In the genomic region with DNA sequence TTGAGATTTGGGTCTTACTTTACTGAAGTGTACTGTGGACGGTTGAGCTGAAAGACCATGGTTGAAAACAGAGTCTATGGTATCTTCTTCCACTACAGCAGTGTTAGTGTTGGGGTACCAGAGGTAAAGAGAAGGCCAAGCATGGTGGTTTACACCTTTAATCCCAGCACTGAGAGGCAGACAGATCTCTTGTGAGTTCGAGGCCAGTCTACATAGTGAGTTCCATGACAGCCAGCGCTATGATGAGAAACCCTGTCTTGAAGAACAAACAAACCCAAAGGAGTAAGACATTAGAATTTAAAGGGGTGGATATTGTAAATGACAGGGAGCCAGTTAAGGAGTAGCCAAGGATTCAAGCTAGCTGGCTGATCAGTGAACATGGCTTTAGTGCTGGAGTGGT, we compare ENCODE assay signal across 9 mouse cellular contexts. TPM values are rescaled to one million over a fixed set of nuclear protein-coding genes. Genes with fewer than 3 reads are reported as not detected.
A peak's percentile ranks its signal among the peaks of the same experiment; 100 is the strongest.
DNase-seq lines count a peak whose midpoint lies in the region; ATAC-seq and TF ChIP-seq lines count a peak whose summit lies in the region.
"Had no signal": no experiment of that assay in that cellular context is flagged by ENCODE, and none has a peak within 500 bp of the region (broad histone marks: within the 10 kb centered on the region; RNA-seq: fewer than 3 reads in every experiment).

No protein-coding gene starts in this region.

- peak overlapping the region; percentile 94; the same call in 1 of the 2 replicates for H3K27ac ChIP-seq in heart, embryonic 15.5 days
- H3K27ac ChIP-seq in ES-E14 (ENCODE audit: insufficient read depth, low read depth, low read length, poor library complexity, severe bottlenecking): peak overlapping the region; percentile 83; the same call in 1 of the 2 replicates
- H3K27ac ChIP-seq in forebrain, postnatal 0 days (ENCODE audit: low read depth, low read length): peak overlapping the region; percentile 93
- H3K27ac ChIP-seq in liver, postnatal 0 days (ENCODE audit: low read depth): peak overlapping the region; percentile 87

- DNase-seq in heart, postnatal 14 days: no peak
- no peak for DNase-seq in ES-E14 (ENCODE audit: low read depth, low spot score)
- no peak for DNase-seq in forebrain, postnatal 0 days
- no peak for DNase-seq in liver, postnatal 0 days
- no peak for DNase-seq in adrenal gland, adult 8-10 months
- DNase-seq in ovary, postnatal 36 days (ENCODE audit: low spot score): no peak
- no peak for DNase-seq in urinary bladder, postnatal 36 days (ENCODE audit: low spot score in 2 of 2)
- DNase-seq: left cerebral cortex, postnatal 4 days had no signal

- no peak for ATAC-seq in heart, embryonic 15.5 days (replicated peaks; ENCODE audit: insufficient number of reproducible peaks, insufficient read depth, low FRiP score, low read depth)
- ATAC-seq in forebrain, postnatal 0 days: no peak
- no peak for ATAC-seq in liver, postnatal 0 days

- H3K36me3 ChIP-seq in heart, embryonic 15.5 days: peaks cover 6% of the 10 kb centered on the region
- H3K36me3 ChIP-seq in ES-E14 (ENCODE audit: control insufficient read depth, insufficient read depth, low read length, poor library complexity, severe bottlenecking): peaks cover 6% of the 10 kb centered on the region
- peaks cover 7% of the 10 kb centered on the region for H3K36me3 ChIP-seq in forebrain, postnatal 0 days (ENCODE audit: insufficient read depth)
- peaks cover 1% of the 10 kb centered on the region; the same call in 1 of the 2 replicates for H3K36me3 ChIP-seq in liver, postnatal 0 days (replicated peaks; ENCODE audit: insufficient read depth, low read length)

- H3K4me2 ChIP-seq in heart, embryonic 15.5 days: peak overlapping the region; percentile 67
- H3K4me2 ChIP-seq in forebrain, postnatal 0 days (ENCODE audit: low read depth): peak overlapping the region; percentile 50
- peak overlapping the region; percentile 73 for H3K4me2 ChIP-seq in liver, postnatal 0 days (ENCODE audit: low read depth, low read length)

- no peak for TF ChIP-seq CTCF in forebrain, postnatal 0 days (IDR thresholded peaks at IDR 0.05; ENCODE audit: low read depth)
- TF ChIP-seq CTCF in liver, postnatal 0 days (IDR thresholded peaks at IDR 0.05; ENCODE audit: low read depth): no peak

- no peak for TF ChIP-seq EP300 in liver, postnatal 0 days (IDR thresholded peaks at IDR 0.05; ENCODE audit: low read depth)

- no peaks in the 10 kb centered on the region for H3K27me3 ChIP-seq in heart, embryonic 15.5 days
- no peaks in the 10 kb centered on the region for H3K27me3 ChIP-seq in forebrain, postnatal 0 days (ENCODE audit: insufficient read depth, low read length)
- H3K27me3 ChIP-seq in liver, postnatal 0 days (ENCODE audit: insufficient read depth, low read length): no peaks in the 10 kb centered on the region

- H3K4me1 ChIP-seq in heart, embryonic 15.5 days (replicated peaks): peaks cover 15% of the 10 kb centered on the region
- H3K4me1 ChIP-seq in ES-E14 (ENCODE audit: control insufficient read depth in 2 of 2, insufficient read depth in 2 of 2, low read length in 2 of 2, poor library complexity in 1 of 2): peaks cover 0 to 7% of the 10 kb centered on the region in 2 experiments; a peak in 2 of 4 replicates
- H3K4me1 ChIP-seq in forebrain, postnatal 0 days (ENCODE audit: insufficient read depth): peaks cover 7% of the 10 kb centered on the region
- H3K4me1 ChIP-seq in liver, postnatal 0 days (ENCODE audit: insufficient read depth): peaks cover 13% of the 10 kb centered on the region

- in situ Hi-C loops in ES-E14 (cut with MboI; ENCODE audit: low sequenced_read_pairs in 2 of 2, unreplicated experiment in 2 of 2): no loop called here

- intact Hi-C loops in heart, postnatal 14 days (cut with DNase I): no loop called here

- H3K9me3 ChIP-seq in heart, embryonic 15.5 days (replicated peaks): no peaks in the 10 kb centered on the region
- no peaks in the 10 kb centered on the region for H3K9me3 ChIP-seq in ES-E14 (ENCODE audit: control insufficient read depth, insufficient read depth, low read depth, low read length)
- no peaks in the 10 kb centered on the region for H3K9me3 ChIP-seq in forebrain, postnatal 0 days (ENCODE audit: low read length)
- H3K9me3 ChIP-seq in liver, postnatal 0 days (ENCODE audit: low read length): no peaks in the 10 kb centered on the region

- 63% methylated on average over 3 of the region's 3 CpGs for WGBS in heart, embryonic 15.5 days
- whole genome bisulfite sequencing in forebrain, postnatal 0 days: 64% methylated on average over 3 of the region's 3 CpGs
- 57% methylated on average over 3 of the region's 3 CpGs for whole genome bisulfite sequencing in liver, postnatal 0 days (ENCODE audit: insufficient replicate concordance)

- H3K9ac ChIP-seq in heart, embryonic 15.5 days: peak overlapping the region; percentile 65
- peak overlapping the region; percentile 91 for H3K9ac ChIP-seq in ES-E14 (ENCODE audit: insufficient read depth, low read depth, low read length, poor library complexity, severe bottlenecking)
- H3K9ac ChIP-seq in forebrain, postnatal 0 days: peak overlapping the region; percentile 90
- H3K9ac ChIP-seq in liver, postnatal 0 days (replicated peaks): peak overlapping the region; percentile 73

- peak overlapping the region; percentile 63 for H3K4me3 ChIP-seq in heart, embryonic 15.5 days
- H3K4me3 ChIP-seq in ES-E14 (ENCODE audit: insufficient read depth in 1 of 2, low read depth in 1 of 2, low read length in 2 of 2, poor library complexity in 1 of 2, severe bottlenecking in 1 of 2): peak overlapping the region; percentile 77 to 94
- H3K4me3 ChIP-seq in forebrain, postnatal 0 days (ENCODE audit: low read depth, low read length): peak overlapping the region; percentile 68
- peak overlapping the region; percentile 65 for H3K4me3 ChIP-seq in liver, postnatal 0 days (ENCODE audit: low read depth, low read length)

TF ChIP-seq in ES-E14, 5 proteins besides CTCF, POLR2A, EP300 and RAD21:
- TF ChIP-seq ZC3H11A (IDR thresholded peaks at IDR 0.05; ENCODE audit: borderline replicate concordance, low read depth, low read length) (no peak), MAFK (IDR thresholded peaks at IDR 0.05; ENCODE audit: insufficient read depth, low read depth, low read length) (no peak), ZNF384 (IDR thresholded peaks at IDR 0.05; ENCODE audit: low read depth, low read length) (no peak), CHD2 (IDR thresholded peaks at IDR 0.05; ENCODE audit: low read depth, low read length) (no peak), HCFC1 (IDR thresholded peaks at IDR 0.05; ENCODE audit: borderline replicate concordance, insufficient read depth, low read length) (no peak)

RNA-seq across cellular contexts. Expression of a gene that starts 1.0 kb away (rescaled TPM):
- 38.3 and 47.5 TPM in 2 replicates for polyA plus RNA-seq in heart, embryonic 15.5 days (2015; fragmentation: Nextera tagmentation; extraction: Ambion mirVana)
- total RNA-seq in heart, postnatal 14 days (2021): 10 to 100 TPM; 13.1 to 16.5 TPM
- 50.9 and 79.5 TPM in 2 replicates for total RNA-seq in ES-E14 (2012; rRNA removed)
- total RNA-seq in forebrain, postnatal 0 days (2014; rRNA removed): 51.0 and 63.6 TPM in 2 replicates
- 41.0 and 47.1 TPM in 2 replicates for polyA plus RNA-seq in forebrain, postnatal 0 days (2015; fragmentation: Nextera tagmentation; extraction: Ambion mirVana)
- polyA plus RNA-seq in liver, postnatal 0 days (2015; fragmentation: Nextera tagmentation; extraction: Ambion mirVana): 7.4 and 7.6 TPM in 2 replicates
- 10 to 100 TPM; 30.7 to 46.1 (median 39.2) TPM for total RNA-seq in adrenal gland, adult 8-10 months (2022)

RNA-seq across cellular contexts. Expression of a gene that starts 8.5 kb away (rescaled TPM):
- polyA plus RNA-seq in heart, embryonic 15.5 days (2015; fragmentation: Nextera tagmentation; extraction: Ambion mirVana): 14.9 and 18.7 TPM in 2 replicates
- 1 to 10 TPM; 7.6 to 7.7 TPM for total RNA-seq in heart, postnatal 14 days (2021)
- total RNA-seq in ES-E14 (2012; rRNA removed): 119 and 149 TPM in 2 replicates
- 22.9 and 29.7 TPM in 2 replicates for total RNA-seq in forebrain, postnatal 0 days (2014; rRNA removed)
- 9.8 and 14.2 TPM in 2 replicates for polyA plus RNA-seq in forebrain, postnatal 0 days (2015; fragmentation: Nextera tagmentation; extraction: Ambion mirVana)
- 8.9 and 10.6 TPM in 2 replicates for polyA plus RNA-seq in liver, postnatal 0 days (2015; fragmentation: Nextera tagmentation; extraction: Ambion mirVana)
- total RNA-seq in adrenal gland, adult 8-10 months (2022): 10 to 100 TPM; 33.9 to 48.4 (median 40.5) TPM

RNA-seq across cellular contexts. Expression of a gene that starts 28.7 kb away (rescaled TPM):
- polyA plus RNA-seq in heart, embryonic 15.5 days (2015; fragmentation: Nextera tagmentation; extraction: Ambion mirVana): 64.3 and 92.4 TPM in 2 replicates
- total RNA-seq in heart, postnatal 14 days (2021): 1 to 10 TPM; 3.6 to 8.1 TPM
- total RNA-seq in ES-E14 (2012; rRNA removed): 71.7 and 81.1 TPM in 2 replicates
- 8.5 and 12.5 TPM in 2 replicates for total RNA-seq in forebrain, postnatal 0 days (2014; rRNA removed)
- 11.5 and 13.9 TPM in 2 replicates for polyA plus RNA-seq in forebrain, postnatal 0 days (2015; fragmentation: Nextera tagmentation; extraction: Ambion mirVana)
- polyA plus RNA-seq in liver, postnatal 0 days (2015; fragmentation: Nextera tagmentation; extraction: Ambion mirVana): 41.3 and 45.9 TPM in 2 replicates
- 1 to 10 TPM; 1.7 to 2.9 (median 2.3) TPM for total RNA-seq in adrenal gland, adult 8-10 months (2022)

RNA-seq across cellular contexts. Expression of a gene that starts 41.8 kb away (rescaled TPM):
- polyA plus RNA-seq in heart, embryonic 15.5 days (2015; fragmentation: Nextera tagmentation; extraction: Ambion mirVana): 67.4 and 78.4 TPM in 2 replicates
- total RNA-seq in heart, postnatal 14 days (2021): 10 to 100 TPM; 51.9 to 61.2 TPM
- 90.7 and 107 TPM in 2 replicates for total RNA-seq in ES-E14 (2012; rRNA removed)
- 21.7 and 28.9 TPM in 2 replicates for total RNA-seq in forebrain, postnatal 0 days (2014; rRNA removed)
- 23.7 and 25.6 TPM in 2 replicates for polyA plus RNA-seq in forebrain, postnatal 0 days (2015; fragmentation: Nextera tagmentation; extraction: Ambion mirVana)
- polyA plus RNA-seq in liver, postnatal 0 days (2015; fragmentation: Nextera tagmentation; extraction: Ambion mirVana): 9.4 and 11.2 TPM in 2 replicates
- 10 to 100 TPM; 21.0 to 27.9 (median 23.6) TPM for total RNA-seq in adrenal gland, adult 8-10 months (2022)

RNA-seq across cellular contexts. Expression of a gene that starts 42.8 kb away (rescaled TPM):
- 10.5 and 11.7 TPM in 2 replicates for polyA plus RNA-seq in heart, embryonic 15.5 days (2015; fragmentation: Nextera tagmentation; extraction: Ambion mirVana)
- 10 to 100 TPM; 15.9 to 16.2 TPM for total RNA-seq in heart, postnatal 14 days (2021)
- 4.5 and 6.2 TPM in 2 replicates for total RNA-seq in ES-E14 (2012; rRNA removed)
- 32.8 and 33.7 TPM in 2 replicates for total RNA-seq in forebrain, postnatal 0 days (2014; rRNA removed)
- 20.9 and 21.7 TPM in 2 replicates for polyA plus RNA-seq in forebrain, postnatal 0 days (2015; fragmentation: Nextera tagmentation; extraction: Ambion mirVana)
- 5.4 and 6.6 TPM in 2 replicates for polyA plus RNA-seq in liver, postnatal 0 days (2015; fragmentation: Nextera tagmentation; extraction: Ambion mirVana)
- 10 to 100 TPM; 29.8 to 33.9 (median 31.5) TPM for total RNA-seq in adrenal gland, adult 8-10 months (2022)
